Mouse (Mus musculus) R1 (cell line): ENCODE measurements at regions not wholly inside any gene's neighbourhood (a gene's known extent, or its start where the extent isn't known, plus 50 kb on each side); places are given as distances from the start of the nearest gene placed in this dataset.
"Not testable (repeated sequence)": the region's sequence is repeated elsewhere in the genome, so short reads cannot be mapped to it uniquely, and the experiment has no call there.

Source experiments
- DNase-seq: peaks from one replicate; pipeline ENCODE4 v3.0.0-alpha.2; 2018; ENCODE audit warnings: low read depth, low spot score

DNA sequence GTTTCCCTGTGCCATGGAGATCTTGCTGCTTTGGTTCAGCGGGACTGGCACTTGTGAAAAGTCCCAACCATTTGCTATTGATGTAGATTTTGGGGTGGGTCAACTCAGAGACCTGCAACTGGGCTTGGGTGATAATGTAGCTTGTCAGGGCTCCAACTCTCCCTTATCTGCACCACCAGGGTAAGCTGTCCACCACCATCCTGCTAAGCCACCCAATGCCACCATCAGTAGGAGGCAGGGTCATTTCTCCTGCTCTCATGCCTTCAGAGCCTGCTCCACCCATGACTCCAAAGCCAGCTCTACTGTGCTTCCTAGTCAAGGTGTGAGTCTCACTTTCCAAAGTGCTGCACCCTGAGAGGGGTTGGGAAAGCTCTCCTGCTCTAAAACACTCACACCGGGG, 776.2 kb downstream of the Diaph2 start:
- no peak for DNase-seq

DNA sequence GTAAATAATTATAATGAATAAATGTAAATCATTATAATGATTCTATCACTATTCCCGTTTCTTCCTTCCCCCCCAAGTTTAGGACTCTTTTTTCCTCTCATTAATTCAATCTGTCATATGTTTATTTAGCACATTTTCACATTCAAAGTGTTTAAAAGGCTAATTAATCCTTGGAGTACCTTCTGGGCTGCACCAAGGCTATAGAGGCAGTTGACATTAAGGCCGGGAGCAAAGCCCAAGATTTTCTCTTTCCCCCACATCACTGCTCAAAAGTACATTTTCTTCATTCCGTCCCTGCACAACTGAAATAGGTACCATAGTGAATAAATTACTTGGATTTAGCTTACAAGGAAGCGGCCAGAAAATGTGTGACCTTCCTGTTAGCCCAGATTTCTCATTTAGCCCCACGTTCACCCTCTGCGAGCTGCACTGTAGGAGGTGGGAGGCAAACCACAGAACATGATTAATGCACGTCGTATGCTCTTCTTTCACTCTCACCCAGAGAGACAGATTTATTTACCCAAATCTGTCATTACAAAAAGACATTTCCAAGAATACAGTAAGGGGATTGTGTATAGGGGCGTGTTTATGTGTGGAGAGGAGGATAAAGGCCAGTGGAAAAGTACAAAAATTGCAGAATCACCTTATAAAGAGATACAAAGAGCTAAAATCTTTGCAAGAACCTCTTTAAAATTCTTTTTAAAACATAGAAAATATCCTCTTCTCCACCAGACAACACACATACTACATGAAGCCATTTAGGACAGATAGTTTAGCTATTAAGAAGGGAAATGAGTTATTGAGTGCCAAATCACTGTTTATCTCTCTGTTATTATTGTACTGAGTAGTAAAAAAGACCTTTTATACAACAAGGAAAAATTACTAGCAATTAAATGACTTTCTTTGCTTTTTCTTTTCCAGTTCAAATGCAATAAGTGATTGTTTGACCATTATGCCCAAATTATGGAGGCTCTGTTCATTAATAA, 783.9 kb downstream of the Diaph2 start:
- DNase-seq: no peak

DNA sequence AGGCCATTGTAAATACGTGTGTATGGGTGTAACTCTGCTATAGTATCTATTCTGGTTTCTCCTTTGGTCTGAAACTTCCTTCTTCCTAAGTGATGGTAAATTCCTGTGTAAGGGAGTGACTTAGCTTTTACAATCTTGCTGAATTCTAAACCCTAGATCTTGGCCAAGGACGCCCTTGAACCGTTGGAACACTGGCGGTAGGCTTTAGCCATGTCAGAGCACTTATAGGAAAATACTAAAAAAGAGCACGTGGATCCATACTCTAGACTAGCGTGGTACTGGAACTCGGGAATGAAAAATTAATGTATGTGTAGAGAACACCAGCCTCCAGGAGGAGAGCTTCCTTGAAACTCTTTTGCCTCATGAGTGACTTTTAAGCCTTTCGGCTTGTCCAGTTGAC, 789.2 kb downstream of the Diaph2 start:
- DNase-seq: peak; percentile 69

DNA sequence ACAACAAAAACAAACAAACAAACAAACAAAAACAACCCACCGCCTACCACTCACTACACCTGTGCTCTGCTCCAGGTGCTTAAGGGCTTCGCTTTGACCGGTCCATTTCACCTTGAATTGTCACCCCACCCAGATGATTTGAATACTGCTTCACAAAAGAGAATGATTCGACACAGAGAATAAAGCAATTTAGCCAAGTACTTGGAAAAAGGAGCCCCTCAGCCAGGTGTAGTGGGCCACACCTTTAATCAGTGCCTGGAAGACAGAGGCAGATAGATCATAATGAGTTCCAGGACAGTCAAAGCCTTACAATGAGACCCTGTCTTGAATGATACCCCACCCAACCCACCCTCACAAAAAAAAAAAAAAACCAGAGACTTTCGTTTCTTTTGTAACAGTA, 798.5 kb downstream of the Diaph2 start:
- DNase-seq: peak; percentile 66

DNA sequence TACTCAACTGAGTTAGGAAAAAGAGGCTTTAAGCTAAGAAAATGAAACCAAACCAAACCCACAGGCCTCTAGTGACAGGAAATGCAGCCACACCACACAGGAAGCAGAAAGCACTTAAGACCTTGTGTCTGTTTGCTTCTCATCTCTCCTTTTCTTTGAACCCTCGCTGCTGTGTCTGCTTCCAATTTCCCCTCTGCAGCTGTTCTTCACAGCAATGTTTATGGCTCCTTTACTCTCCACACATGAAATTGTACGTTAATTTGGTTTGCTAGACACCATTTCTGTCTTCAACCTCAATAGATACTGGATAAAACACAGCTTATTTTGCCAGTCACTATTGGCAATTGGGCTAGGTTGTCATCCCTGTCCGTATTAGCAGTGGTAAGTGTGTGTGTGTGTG, 799.7 kb downstream of the Diaph2 start:
- no peak for DNase-seq

DNA sequence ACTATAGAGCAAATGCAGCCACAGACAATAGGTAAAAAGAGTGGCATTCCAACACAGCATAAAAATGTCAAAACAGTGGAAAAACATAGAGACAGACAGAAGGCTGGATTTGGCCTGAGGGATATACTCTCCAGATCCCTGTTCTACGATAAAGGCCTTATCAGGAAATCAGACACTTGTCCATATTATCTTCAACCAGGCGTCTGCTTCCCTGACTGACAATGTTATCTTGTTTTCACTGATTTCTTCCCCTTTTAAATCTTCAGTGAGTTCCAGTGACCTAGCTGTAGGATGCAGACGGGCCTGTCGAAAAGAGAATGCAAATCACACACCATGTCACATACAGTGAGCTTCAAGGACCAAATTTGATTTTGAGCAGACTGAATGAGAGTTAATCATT, 800.4 kb downstream of the Diaph2 start:
- DNase-seq: no peak

DNA sequence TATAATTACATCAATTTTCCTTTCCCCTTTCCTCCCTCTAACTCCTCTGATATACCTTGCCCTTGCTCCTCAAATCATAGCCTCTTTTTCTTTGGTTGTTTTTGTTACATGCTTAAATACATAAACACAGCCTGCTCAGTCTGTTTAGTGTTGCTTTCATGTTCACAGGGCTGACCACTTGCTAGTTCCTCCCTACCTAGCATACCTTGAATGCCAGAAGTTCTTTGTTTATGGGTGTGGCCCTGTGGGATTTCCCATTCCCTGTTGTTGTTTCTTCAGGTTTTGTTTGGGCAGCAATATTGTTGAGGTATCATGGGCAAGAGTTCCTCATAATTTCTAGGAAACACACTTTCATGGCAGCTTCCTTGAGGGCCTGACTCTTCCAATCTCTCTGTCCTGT, 807.7 kb downstream of the Diaph2 start:
- DNase-seq: peak; percentile 81

DNA sequence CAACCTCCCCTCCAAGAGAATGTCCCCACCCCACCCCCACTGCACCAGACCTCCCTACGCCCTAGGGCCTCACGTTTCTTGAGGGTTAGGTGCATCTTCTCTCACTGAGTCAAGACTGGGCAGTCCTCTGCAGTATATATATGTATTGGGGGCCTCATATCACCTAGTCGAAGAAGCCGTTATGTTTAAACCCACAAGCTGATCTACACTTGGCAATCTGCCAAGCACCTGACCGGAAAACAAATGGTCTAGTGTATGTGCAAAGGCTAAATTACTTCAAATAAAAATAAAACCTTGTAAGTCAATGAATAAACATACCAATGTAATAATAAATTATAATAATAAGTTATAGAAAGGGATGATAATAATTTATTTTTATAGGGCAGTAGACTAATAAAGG, 828.2 kb downstream of the Diaph2 start:
- DNase-seq: no peak

DNA sequence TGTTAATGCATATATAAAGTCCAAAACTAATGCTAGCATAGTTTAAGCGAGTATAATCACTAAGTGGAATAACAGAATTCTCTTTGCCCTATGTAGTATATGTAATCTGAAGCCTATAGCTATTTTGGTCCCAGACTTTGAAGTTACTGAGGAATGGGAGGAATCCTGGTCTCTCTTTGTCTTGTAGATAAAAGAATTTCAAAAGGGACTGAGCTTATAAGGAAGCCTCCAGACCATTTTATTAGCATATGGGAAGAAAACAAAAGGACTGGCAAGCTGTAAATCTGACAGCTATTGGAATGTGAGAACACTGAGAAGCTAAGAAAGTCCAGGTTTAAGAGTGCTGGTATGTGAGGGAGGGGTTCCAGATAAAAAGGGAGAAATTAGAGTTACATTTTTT, 847.1 kb downstream of the Diaph2 start:
- DNase-seq: peak; percentile 93

DNA sequence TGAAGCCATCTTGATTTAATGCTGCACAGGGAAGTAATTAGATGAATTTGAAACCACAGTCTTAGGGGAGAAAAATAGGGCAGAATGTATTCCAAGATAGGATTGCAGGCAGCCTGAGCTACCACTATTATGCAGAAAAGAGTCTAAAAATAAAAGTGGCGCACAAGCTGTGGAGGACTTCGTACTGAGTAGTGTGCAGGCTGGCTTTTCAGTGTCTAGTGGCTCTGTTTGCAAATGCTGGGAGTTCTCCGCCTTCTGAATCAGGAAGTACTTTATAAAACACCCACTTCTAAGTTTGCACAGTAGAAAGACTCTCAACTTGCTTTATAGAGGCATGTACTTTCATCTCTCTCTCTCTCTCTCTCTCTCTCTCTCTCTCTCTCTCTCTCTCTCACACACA, 852.4 kb downstream of the Diaph2 start:
- DNase-seq: no peak

DNA sequence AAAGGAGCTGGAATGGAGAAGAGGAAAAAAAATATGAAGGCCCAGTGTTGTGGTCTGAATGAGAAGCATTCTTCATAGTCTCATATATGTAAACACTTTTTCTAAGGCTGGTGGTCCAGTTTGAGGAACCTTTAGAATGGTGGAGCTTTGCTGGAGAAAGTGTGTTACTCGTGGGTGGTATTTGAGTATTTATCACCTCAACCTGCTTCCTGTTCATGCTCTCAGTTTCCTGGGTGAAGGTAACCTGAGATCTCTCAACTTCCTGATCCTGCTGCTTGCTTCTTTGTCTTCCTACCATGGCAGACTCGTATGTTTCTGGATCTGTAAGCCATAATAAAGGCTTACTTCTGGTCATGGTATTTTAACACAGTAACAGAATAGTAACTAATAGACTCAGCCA, 889.0 kb downstream of the Diaph2 start:
- no peak for DNase-seq

DNA sequence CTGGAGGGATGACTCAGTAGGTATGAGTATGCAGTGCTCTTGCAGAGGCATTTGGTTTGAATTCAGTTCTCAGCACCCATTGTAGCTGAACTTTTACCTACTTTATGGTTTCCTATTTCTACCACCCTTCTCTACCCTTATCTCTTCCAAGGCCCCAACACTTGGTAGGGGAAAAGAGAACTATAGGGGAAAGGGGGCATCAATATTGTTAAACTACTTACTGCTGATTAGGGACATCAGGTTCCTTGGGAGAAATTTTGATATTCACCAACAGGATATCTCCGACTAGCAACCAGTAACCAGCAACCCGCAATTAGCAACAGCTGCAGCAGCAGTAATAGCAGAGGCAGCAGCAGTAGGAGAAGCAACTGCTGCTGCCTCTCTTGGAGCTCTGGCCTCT, 906.3 kb downstream of the Diaph2 start:
- no peak for DNase-seq

DNA sequence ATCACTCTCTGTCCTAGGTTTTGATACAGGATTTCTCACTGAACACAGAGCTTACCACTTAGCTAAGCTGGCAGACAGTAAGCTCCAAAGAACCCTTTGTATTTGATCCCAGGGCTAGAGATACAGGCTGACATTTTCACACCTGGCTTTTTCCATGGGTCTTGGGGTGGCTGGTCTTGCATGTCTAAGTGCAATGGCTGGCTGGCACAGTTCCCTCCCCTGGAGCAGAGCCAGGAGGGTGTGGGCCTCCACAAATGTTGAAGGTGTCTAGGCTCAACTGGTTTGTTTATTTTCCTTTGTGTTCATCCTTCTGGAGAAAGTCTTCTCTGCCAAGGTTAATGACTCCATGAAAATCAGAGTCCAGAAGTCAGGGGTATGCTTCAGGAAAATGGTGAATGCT, 934.8 kb downstream of the Diaph2 start:
- no peak for DNase-seq

DNA sequence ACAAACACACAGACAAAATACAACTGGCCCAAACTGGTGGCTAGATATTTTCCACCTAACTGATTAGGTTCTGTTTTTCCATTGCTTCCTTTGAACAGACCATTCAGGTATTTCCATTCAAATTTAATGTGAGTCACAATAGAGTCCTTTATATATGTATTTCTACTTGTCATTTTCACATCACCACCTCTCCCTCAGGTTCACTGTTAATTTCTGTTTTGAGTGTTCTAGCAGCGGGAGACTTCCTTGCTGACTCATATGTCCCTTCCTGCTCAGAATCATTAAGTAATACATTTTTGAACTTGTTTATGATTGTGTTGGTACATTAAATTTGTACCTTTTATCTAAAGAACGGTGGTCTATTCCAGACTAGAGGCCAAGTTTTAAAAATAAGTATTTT, 959.4 kb downstream of the Diaph2 start:
- no peak for DNase-seq

DNA sequence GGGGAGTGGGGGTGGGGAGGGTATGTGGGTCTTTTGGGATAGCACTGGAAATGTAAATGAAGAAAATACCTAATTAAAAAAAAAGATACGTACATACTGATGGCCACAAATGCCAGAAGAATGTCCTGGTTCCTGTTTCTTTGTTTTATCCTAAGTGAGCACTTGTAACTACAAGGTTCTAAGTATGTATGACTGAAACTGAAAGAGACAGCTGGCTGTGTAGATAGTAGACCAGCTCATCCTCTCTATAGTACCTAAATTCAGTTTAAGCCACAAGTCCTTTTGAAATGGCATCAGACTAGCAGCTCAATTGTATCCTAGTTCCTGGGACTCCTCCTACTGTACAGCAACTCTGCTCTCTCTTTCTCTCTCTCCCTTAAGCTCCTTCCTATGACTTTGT, 994.6 kb downstream of the Diaph2 start:
- DNase-seq: not testable (repeated sequence)
